Mouse (Mus musculus): Measurements from ENCODE around the gene Trim16.

The Trim16 gene

DNA sequence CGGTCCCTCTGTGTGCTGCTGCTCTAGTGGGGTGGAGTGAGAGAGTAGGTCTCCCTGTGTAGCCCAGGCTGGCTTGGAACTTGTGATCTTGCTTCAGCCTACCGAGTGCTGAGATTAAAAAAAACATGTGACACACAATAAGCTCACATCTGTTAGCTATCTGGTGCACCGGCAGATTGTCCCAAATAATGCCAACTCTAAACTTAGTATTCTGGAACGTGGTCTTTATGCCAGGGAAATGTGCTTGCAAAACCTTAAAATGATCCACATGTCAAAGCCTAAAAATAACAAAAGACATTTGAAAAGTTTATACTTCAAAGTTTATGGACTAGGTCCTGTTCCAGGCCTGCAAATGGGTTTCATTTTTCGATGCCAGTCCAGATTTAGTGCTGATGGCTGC lies 49.2 kb downstream of the Trim16 start:
- ChIA-PET CTCF (no interaction called here), POLR2A (interaction anchor here in 1 of 4 experiments (3.1 kb wide), 1 partner anchor 10 kb away, joined by 14 read pairs; the partner anchor contains the start of gene Tvp23b)

DNA sequence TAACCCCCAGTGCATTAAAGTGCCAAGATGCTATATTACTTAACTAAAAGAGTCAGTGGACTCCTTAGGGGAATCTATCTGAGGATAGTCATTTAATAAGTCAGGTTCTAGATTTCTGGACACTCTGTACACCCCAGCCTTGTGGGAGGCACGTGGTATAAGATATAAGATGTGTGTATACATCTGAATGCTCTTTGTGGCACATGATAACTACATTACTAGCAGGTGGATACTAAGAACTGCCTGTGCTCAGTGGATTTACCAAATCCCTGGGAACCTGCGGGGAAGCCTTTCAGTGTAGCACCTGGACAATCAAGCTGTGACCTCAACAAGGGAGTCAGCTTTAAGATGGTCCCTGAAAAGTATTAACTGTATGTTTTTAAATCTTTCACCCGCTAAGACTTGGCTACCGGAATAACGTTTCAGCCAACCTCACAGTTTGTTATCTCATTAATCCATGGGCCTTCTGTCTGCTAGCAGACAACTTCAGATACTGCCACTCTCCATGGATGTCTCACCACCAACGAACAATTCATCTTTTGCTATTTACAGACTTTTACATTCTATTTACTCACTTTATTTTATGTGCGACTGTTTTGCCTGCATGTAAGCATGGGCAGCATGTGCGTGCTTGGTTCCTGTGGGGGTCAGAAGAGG lies 49.8 kb downstream of the Trim16 start:
- ChIA-PET CTCF (no interaction called here), POLR2A (interaction anchor here in 2 of 4 experiments (1.0 to 1.1 kb wide), 2 partner anchors 9 to 10 kb away, joined by 3 read pairs; partner anchors contain the start of gene Tvp23b (in 2 of the 2))

DNA sequence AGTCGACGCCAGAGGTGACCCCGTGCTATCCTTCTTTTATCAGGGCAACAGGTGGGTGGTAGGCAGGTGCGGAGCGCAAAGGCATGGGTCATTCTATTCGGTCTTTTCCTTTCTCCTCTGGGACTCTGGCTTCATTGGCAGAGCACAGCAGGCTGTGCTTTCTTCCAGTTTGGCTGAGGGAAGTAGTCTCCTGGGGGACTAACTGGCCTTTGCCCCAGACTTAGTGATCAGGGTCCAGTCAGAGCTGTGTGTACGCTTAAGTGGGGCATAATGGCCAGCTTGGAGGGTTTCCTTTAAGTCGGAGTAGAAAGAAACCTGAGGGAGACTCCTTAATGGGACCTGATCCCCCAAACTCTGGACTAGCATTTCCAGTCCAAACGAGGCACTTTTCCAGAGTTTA lies 53.4 kb downstream of the Trim16 start:
- ChIA-PET POLR2A (interaction anchor here in 2 of 4 experiments (1.0 to 2.0 kb wide), 5 partner anchors 22 to 378 kb away, joined by 3 to 5 read pairs (median 4); partner anchors contain the start of gene Fbxw10 (in 2 of the 2)), CTCF (interaction anchor here in 1 of 4 experiments (1.2 kb wide), 1 partner anchor 41 kb away, joined by 3 read pairs; no protein-coding TSS in a partner anchor)

DNA sequence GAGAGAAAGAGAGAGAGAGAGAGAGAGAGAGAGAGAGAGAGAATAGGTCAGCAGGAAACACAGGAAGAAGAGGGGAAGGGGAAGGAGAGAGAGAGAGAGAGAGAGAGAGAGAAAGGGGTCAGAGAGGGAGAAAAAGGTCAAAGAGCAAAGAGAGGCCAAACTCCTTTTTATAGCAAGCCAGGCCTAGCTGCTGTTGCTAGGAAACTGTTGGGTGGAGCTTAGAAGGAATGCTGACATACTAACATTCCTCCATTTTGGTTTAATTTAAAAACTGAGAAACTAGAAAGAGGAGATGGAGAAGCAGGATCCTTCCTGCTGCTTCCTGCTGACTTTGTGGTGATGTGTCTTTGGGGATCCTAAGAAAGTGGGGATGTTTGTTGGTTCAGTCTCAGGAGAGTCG lies 55.7 kb downstream of the Trim16 start:
- CTCF ChIA-PET = no interaction called here
- POLR2A ChIA-PET = interaction anchor here (0.7 to 1.5 kb wide), 8 partner anchors 8 to 101 kb away, joined by 3 to 4 read pairs (median 3); partner anchors contain the start of genes Fbxw10 (in 1 of the 4) and Trim16 (in 1 of the 4)

DNA sequence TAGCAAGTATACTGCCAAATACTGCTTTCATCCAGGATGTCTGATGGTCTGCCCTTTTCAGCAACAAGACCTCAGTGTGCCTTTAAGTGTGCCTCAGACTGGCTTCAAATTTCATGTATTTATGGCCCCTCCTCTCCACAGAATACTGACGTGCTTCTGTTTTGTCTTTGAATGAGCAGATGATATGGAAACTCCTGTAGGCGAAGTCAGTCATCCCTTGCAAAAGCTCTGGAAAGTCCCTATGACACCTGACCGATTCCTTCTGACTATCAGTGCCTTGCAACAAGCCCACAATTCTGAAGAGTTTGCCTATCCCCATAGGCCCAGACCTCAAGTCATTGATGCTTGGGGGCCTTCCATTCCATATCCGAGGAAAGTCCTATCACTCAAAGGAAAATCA lies 56.4 kb downstream of the Trim16 start:
- ChIA-PET POLR2A (interaction anchor here in 2 of 4 experiments (0.6 to 1.3 kb wide), 4 partner anchors 9 to 61 kb away, joined by 3 read pairs; partner anchors contain the start of gene Fbxw10 (in 1 of the 2)), CTCF (no interaction called here)

DNA sequence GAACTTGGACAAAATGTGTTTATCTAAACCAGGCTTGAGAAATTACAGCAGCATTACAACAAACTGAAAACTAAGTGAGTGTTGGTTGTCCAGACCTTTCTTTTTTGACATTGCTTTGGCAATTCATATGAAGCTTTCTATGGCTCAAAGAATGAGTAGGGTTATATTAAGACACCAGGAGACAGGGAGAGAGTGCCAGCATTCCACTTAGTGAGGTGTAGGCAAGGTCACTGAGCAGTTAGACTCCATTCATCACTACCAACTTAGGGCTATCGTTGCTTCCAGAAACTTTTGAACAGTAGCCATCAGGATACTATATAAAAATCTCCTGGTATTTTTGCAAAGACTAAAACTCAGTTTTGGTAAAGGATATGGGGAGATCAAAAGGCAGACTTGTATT lies 57.4 kb downstream of the Trim16 start:
- POLR2A ChIA-PET = no interaction called here
- CTCF ChIA-PET = no interaction called here

DNA sequence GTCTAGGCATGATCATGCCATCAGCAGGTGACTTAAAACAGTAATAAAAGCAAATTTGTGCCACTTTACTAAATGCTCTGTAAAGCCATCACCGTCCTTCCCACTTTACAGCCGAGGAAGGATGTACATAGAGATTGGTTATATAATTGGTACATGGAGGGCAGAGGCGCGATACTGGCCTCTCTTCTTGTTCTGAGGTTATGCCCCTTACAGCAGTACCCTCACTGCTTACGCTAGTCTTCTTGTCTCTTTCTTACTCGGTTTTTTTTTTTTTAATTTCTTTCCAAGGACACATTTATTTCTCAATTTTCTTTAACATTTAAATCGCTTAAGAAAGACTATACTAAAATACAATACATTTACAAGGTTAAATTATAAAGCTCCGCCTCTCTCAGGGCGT lies 58.7 kb downstream of the Trim16 start:
- POLR2A ChIA-PET = interaction anchor here (0.6 to 3.4 kb wide), 87 partner anchors 8 to 1020 kb away, joined by 3 to 70 read pairs (median 4); partner anchors contain the start of genes Fbxw10 (in 3 of the 4), Trim16 (in 3 of the 4), Zfp286 (in 3 of the 4) and Adora2b (in 1 of the 4)

DNA sequence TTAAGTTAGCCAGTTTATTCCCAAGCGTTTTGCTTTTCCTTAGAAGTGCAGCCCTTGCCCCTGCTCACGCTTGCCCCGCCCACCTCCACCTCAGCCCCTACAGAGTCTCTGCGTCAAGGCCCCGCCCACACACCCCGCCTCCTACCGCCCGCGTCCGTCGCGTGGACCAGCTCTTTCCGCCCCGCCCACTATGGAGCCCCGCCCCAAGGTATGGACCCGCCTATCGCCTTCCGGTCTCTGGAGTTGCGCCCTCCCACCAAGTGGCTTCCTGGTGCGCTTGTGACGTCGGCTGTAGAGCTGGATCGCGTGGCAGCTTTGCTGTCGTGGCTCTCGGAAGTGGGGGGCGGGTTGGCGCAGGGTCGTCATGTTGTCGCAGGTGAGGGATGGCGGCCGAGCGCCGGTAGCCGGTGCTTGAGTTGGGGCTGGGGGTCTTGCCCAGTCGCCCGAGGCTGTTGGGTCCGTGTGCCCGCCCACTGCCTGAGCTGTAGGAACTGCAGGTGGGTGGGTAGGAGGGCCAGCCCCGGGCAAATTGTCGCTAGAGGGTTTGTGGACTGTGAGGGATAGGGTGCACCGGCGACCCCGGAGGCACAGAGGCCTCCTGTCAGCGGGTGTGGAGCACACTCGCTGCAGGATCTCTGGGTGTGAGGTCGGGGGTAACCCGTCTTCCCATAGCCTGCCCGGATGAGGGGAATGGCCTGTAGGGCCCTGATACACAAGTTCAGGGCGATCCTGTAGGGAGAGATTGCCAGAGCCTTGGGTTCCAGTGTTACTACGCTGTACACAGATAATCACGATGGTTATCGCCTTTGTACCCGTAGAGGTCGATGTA lies 59.4 kb downstream of the Trim16 start, which contains the start of gene Tvp23b:
Gene Tvp23b, plus strand, starts transcription at position 236 of the 829 bp plus-strand sequence.
- ChIA-PET CTCF (interaction anchor here in 3 of 4 experiments (0.7 to 2.5 kb wide), 10 partner anchors 19 to 266 kb away, joined by 3 to 16 read pairs (median 4); partner anchors contain the start of gene Trim16 (in 1 of the 3)), POLR2A (interaction anchor here (0.6 to 3.4 kb wide), 92 partner anchors 9 to 1019 kb away, joined by 3 to 70 read pairs (median 4); partner anchors contain the start of genes Fbxw10 (in 3 of the 4), Trim16 (in 3 of the 4), Zfp286 (in 3 of the 4) and Adora2b (in 1 of the 4))

More for the DNA sequence above, 58.7 kb downstream of the Trim16 start:
- CTCF ChIA-PET = interaction anchor here in 3 of 4 experiments (0.7 to 2.5 kb wide), 8 partner anchors 23 to 265 kb away, joined by 3 to 16 read pairs (median 4); partner anchors contain the start of gene Trim16 (in 1 of the 3)

DNA sequence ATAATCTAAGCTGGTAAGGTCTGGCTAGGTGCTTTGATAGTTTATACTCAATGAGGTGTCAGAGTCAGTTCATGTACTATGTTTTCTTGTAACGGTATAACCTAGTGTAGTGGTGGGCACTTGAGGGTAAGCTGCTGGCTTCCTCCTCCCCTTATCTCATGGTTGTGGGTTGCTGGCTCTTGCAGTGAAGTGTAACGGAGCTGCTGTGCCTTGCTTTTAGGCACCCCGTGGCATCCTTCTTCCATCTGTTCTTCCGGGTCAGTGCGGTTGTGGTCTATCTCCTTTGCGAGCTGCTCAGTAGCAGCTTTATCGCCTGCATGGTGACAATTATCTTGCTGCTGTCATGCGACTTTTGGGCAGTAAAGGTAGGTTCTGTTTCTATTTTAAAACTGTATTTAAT lies 63.4 kb downstream of the Trim16 start:
- CTCF ChIA-PET = no interaction called here
- POLR2A ChIA-PET = interaction anchor here in 3 of 4 experiments (0.5 to 1.0 kb wide), 5 partner anchors 10 to 138 kb away, joined by 3 to 6 read pairs (median 3); partner anchors contain the start of gene Zfp286 (in 1 of the 3)

DNA sequence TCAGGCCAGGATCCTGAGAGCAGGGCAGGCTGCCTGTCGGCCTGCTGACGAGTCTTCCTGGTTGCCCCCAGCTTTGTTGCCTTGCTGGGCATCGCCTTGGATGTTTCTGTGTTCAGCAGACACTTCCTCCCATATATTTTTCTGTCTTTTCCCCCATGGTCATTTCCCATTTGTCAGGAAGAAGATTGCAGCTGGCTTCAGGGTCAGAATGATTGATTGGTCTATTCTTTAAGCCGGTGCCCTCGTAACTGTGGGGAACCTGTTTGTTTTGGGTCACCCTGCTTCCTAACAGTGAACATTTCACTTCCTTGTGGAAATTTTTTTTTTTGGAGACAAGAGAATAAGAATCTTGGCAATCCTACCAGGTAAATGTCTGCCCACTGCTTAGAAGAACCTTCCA lies 65.3 kb downstream of the Trim16 start:
- ChIA-PET POLR2A (no interaction called here), CTCF (interaction anchor here in 1 of 4 experiments (1.2 kb wide), 1 partner anchor 129 kb away, joined by 3 read pairs; no protein-coding TSS in a partner anchor)

DNA sequence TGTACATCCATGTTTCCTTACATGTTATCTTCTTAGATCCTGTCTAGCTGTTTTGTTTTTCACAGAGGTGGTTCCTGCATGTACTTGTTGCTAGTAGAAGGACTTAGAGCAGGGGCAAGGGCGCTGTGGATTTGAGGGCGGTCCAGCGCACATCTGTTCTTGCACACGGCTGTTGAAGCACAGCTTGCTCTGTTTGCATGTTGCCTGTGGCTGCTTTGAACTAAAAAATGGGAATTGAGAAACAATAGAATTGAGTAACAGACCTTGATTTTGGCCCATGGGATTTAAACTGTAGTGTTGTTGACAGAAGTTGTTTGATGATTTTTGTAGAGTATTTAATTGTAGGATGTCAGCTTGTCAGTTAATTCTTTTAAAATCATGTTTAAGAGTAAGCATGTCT lies 70.8 kb downstream of the Trim16 start:
- POLR2A ChIA-PET = interaction anchor here in 2 of 4 experiments (0.6 to 4.2 kb wide), 6 partner anchors 9 to 92 kb away, joined by 3 to 40 read pairs (median 4); partner anchors contain the start of gene Tvp23b (in 2 of the 2)

DNA sequence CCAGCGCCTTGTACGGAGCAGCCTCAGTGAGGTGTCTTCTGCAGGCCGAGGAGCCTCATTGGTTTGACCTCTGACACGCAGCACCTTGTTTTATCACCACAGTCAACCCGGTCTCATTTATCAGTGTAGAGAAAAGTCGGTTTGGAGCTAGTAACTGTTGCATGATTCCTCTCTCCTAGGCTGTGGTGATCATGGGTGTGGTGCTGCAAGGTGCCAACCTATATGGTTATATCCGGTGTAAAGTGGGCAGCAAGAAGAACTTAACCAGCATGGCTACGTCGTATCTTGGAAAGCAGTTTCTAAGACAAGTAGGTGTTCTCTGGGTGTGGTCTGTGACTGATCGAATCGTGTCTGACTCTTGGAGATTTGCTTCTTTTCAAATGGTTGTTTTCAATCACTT lies 71.7 kb downstream of the Trim16 start:
- ChIA-PET CTCF (interaction anchor here in 2 of 4 experiments (0.9 to 1.6 kb wide), 2 partner anchors 10 kb away, joined by 3 to 5 read pairs; no protein-coding TSS in a partner anchor), POLR2A (interaction anchor here in 2 of 4 experiments (0.9 to 4.2 kb wide), 6 partner anchors 9 to 13 kb away, joined by 3 to 40 read pairs (median 4); partner anchors contain the start of gene Tvp23b (in 2 of the 2))

More for the DNA sequence above, 70.8 kb downstream of the Trim16 start:
- CTCF ChIA-PET = interaction anchor here in 3 of 4 experiments (0.6 to 2.0 kb wide), 4 partner anchors 11 to 146 kb away, joined by 3 to 7 read pairs (median 4); no protein-coding TSS in a partner anchor
